Mouse (Mus musculus) frontal cortex, postnatal 25 days (tissue): Measurements from ENCODE around the gene Vps35l.

Source experiments
- DNase-seq, 2 experiments: peaks; one replicate each; pipeline ENCODE4 v3.0.0; 2022; ENCODE audit warnings: low spot score in 2 of 2

Gene Vps35l

GRCm38 (mm10) chr7:118777598-118778394, 37.8 kb downstream of the Vps35l start:
- no peak for DNase-seq

- no peak for DNase-seq
Observed at GRCm38 (mm10) chr7:118778561-118778960, 38.5 kb downstream of the Vps35l start.

DNA sequence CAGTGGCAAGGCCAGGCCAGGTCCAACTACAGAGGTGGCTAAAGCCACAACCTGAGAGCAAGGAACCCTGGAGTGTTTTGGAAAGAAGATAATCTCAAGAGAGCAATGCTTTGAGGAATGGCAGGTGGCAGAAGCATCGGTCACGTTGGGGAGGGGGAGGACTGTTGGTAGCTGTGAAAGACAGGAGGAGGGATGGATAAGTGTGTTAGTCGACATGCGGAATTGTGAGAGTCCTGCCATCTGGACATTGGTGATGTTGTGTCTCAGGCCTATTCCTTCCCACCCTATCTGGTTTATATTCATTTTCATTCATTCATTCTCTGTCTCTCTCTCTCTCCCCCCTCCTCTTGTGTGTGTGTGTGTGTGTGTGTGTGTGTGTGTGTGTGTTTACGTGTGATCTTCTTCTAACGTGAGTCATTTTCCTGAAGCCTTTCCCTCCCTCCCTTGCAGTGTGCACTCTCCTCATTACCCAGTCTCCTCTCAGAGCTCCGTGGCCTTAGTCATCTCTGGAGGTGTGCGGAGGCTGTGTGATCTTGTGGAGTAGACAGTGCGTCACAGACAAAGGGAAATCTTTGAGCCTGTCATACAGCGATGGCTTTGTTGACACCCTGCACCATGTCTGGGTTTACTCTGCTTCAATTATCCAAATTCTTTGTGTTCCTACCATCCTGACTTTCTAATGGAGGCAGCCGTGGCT, 43.4 kb downstream of the Vps35l start:
- no peak for DNase-seq

DNA sequence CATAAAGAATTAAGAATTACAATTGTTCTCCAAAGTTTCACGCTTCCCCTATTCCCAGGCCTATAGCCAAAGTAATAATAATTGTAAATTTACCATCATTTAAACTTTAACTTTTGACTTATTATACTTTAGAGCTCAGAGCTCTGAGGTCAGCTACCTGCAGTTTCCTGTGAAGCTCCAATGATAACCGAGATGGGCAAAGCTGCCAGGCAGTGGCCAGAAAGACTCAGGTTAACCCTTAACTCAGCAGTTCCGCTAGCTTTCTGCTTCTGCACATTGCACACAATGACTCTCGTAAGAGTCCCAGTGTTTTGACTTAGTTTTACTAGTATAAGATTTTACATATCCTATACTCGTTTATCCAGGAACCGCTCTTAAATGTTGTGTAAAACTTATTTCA, 46.1 kb downstream of the Vps35l start:
- no peak for DNase-seq

DNA sequence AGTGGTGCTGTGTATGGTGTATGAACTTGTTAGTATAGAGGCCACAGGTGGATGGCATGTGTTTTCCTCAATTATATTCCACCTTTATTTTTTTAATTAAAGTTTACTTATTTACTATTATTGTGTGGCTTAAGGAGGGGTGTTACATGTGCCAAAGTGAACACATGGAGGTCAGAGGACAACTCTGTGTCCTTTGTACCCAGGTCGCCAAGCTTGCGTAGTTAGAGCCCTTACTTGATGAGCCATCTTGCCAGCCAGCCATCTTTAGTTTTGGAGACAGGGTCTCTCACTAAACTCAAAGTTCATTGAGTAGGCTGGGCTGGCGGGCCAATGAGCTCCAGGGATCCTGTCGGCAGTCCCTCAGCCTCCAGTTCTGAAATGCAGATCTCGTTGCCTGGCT, 47.3 kb downstream of the Vps35l start:
- DNase-seq = no peak

- DNase-seq = no peak
Observed at GRCm38 (mm10) chr7:118788481-118788880, 48.5 kb downstream of the Vps35l start.

DNA sequence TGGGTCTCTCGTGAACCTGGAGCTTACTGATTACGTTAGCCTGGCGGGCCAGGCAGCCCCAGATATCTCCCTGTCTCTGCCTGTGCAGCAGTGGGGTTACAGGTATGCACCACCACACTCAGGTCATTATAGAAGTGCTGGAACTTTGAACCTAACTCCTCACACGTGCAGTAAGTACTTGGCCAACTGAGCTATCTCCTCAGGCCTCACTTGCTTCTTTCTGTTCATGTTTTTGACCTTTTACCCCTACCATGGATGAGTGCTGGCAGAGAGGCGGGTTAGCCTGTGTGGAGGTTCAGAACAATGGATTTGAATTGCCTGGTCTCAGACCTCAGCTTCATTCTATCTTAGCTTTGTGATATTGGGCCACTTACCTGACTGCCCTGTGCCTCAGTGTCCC, 50.3 kb downstream of the Vps35l start:
- no peak for DNase-seq

DNA sequence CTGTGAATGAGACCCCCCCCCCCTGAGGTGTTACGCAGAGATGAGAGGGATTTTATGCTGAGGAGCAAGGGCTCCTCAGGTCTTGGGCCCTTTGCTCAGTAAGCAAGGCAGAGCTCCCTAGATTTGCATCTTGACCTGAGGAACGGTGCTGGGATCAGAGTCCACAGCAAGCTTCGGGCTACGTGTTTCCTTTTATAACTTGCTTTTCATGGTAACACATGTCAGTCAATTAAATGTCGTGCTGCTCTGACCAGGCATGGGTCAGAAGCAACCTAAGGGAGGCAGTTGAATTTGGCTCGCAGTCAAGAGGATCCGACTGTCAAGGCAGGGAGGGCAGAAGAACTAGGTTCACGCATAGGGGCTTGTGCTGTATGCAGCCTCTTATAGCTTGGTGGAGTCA, 53.9 kb downstream of the Vps35l start:
- DNase-seq = no peak

GRCm38 (mm10) chr7:118795779-118796178, 55.8 kb downstream of the Vps35l start:
- no peak for DNase-seq

DNA sequence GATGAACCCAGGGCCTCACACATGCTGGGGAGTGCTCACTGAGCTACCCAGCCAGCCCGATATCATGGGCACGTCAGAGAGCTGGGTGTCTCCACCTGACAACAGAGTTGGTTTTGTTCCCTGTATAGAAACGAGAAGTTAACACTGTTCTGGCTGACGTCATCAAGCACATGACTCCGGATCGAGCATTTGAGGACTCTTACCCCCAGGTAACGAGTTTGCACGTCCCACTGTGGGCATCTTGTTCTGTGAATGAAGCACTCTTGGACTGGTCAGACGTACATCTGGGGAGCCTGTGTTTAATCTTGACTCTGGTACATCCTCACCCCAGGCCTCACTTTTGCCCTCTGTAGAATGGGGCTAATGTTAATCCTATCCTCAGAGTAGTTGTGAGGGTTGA, 56.8 kb downstream of the Vps35l start:
- DNase-seq = no peak

- DNase-seq = no peak
Observed at GRCm38 (mm10) chr7:118797600-118797999, 57.6 kb downstream of the Vps35l start.

DNA sequence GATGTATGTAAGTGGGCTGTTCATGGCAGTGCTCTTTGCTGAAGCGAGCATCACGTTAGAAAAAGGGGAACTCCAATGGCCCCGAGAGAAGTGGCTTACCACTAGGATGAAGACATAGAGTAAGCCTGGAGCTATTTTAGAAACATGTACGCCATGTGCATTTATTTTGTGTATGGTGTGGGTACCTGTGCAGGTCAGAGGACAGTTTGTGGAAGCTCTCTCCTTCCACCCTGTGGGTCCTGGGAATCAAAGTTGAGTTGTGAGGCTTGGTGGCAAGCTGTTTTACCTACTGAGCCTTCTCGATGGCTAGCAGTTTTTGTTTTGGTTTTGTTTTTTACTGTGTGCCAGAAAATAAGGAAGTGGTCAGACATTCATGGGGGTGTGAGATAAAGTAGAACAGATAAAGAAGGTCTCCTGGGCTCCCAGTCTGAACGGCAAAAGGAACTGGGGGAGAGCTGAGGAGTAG, 58.1 kb downstream of the Vps35l start:
- DNase-seq = no peak

- DNase-seq = no peak
Observed at GRCm38 (mm10) chr7:118800112-118800734, 60.2 kb downstream of the Vps35l start.

DNA sequence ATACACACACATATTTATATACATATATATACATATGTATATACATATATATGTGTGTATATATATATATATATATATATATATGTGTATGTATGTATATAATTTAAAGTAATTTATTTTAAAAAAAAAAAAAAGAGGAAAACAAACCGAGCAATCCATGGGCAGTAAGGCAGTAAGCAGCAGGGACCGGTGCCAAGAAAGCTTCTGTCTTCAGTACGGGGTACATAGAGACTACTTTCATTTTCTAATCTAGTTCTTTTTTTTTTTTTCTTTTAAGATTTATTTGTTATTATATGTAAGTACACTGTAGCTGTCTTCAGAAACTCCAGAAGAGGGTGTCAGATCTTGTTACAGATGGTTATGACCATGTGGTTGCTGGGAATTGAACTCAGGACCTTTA, 61.8 kb downstream of the Vps35l start:
- DNase-seq = no peak

GRCm38 (mm10) chr7:118803425-118803824, 63.4 kb downstream of the Vps35l start:
- no peak for DNase-seq

- DNase-seq = no peak
Observed at GRCm38 (mm10) chr7:118806631-118807411, 66.8 kb downstream of the Vps35l start.

DNA sequence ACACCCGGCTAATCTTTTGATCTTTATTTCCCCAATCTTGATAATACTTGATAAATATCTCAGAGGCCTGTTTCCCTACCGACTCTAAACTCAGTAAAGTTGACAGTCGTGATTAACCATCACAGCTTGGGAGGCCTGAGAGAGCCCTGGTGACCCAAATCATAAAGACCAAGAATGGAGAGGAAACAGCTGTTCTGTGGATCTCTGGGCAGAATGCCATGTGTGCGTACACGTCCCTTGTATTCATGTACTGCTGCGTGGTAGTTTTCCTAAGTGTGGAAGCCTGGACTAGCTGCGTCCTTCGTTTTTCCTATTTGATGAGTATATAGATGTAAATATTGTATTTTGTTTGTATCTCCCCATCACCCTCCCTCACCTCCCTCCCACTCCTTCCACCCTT, 67.9 kb downstream of the Vps35l start:
- no peak for DNase-seq

DNA sequence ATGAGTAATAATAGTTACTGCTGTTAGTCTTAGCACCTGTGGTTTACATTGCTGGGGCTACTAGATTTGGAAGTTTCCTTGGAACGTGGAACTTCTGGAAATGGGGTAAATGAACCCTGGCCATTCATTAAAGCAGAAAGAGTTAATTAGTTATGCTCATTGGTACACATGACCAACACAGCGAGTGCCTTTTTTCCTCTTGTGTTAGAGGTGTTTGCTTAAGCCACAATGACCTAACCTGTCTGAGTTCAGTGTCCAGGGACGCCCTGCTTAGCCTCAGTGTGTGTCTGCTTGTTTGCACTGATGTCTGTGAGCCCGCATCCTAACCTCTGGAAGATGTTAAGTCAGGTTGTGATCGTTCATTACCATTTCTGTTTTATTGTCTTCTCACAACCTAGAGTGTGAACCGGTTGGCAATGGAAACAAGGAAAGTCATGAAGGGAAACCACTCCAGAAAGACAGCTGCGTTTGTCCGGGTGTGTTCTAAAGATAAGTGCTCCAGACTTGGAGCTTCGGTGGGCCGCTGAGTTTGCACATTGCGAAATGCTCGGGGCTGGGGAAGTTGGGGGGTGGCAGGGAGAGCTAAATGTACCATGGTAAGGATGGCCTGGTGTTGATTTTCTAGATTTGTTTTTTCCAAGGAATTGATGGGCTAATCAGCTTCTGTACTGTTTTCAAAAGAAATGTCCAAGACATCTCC, 71.5 kb downstream of the Vps35l start:
- no peak for DNase-seq

DNA sequence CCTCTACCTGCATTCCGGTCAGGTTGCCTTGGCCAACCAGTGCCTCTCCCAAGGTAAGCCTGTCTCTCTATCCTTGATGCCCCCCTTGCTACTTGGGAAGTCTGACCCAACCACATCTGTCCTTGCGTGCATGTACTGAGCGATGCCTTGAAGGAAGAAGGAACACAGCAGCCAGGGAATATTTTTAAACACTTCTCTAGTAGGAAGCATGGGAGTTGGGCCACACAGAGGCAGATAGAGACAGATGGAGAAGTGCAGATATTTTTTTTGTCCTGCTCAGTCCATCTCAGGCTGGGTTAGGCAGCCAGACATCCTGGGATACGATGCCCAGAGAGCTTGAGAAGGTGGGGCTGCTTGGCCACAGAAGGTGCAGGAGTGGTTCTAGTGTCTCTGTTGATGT, 73.6 kb downstream of the Vps35l start:
- DNase-seq = no peak

DNA sequence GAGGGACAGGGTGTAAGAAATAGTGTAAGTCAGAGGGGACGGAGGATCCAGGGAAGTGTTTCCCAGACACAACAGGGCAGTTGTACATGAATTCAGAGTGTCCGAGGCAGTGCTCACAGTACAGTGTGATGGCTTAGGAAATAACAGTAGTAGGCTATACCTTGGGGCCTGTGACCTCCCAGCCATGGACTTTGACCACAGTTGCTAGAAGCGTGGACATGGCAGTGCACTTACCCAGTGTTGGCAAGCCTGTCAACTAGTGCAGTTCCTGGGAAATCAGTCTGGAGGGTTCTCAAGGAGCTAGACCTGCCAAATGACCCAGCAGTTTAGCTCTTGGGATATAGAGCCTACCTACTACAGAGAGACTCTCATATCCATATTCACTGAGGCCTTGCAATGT, 76.2 kb downstream of the Vps35l start:
- DNase-seq = no peak

GRCm38 (mm10) chr7:118817741-118818140, 77.7 kb downstream of the Vps35l start:
- no peak for DNase-seq
